Mouse (Mus musculus): ENCODE data around the gene Hspa12a. TPM values are rescaled to one million over a fixed set of nuclear protein-coding genes. Genes with fewer than 3 reads are reported as not detected.

Hspa12a gene
- polyA plus RNA-seq, 1 experiment from 2014 or later = 5.1 TPM

DNA sequence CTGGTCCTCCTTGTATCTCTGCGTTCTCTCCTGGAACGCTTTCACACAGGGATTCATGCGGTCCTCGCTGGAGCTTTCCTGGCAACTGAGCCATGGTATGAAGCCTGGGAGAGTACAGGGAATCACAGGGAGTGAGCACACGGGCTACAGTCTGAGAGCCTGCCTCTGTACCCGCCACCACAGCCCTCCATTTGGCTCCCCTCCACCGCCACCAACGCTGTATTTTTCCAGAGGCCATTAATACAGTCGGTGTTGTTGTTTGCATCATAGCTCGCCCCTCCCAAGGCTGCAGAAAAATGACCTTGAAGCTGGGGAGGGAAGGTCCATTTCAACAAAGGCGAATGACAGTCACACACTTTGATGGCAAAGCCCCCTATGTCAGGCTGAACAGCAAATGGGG lies 154.3 kb downstream of the Hspa12a start:
- H3K27ac ChIP-seq = no peak overlapping the region
- 0 out of 2 replicates have a peak, but pooled peaks cover 6% of the 10 kb centered on the region for H3K27me3 ChIP-seq
- no peaks in the 10 kb centered on the region for H3K9me3 ChIP-seq
- H3K9ac ChIP-seq (replicated peaks) = no peak overlapping the region
- H3K4me3 ChIP-seq (replicated peaks) = no peak overlapping the region
- H3K4me1 ChIP-seq (replicated peaks) = peaks cover 3% of the 10 kb centered on the region
- ATAC-seq (ENCODE audit: insufficient number of reproducible peaks, insufficient read depth, low FRiP score, low TSS enrichment, low read depth) = no peak
- no peak overlapping the region for H3K4me2 ChIP-seq
- no peaks in the 10 kb centered on the region for H3K36me3 ChIP-seq
- WGBS = 77% methylated on average over 11 of the region's 11 CpGs

- Histone ChIP-seq H3K9ac (replicated peaks) (no peak overlapping the region), H3K27me3 (0 out of 2 replicates have a peak, but pooled peaks cover 3% of the 10 kb centered on the region), H3K4me2 (no peak overlapping the region), H3K9me3 (no peaks in the 10 kb centered on the region), H3K4me1 (replicated peaks) (no peaks in the 10 kb centered on the region), H3K4me3 (replicated peaks) (no peak overlapping the region), H3K36me3 (no peaks in the 10 kb centered on the region), H3K27ac (no peak overlapping the region)
- 55% methylated on average over 7 of the region's 7 CpGs for WGBS
- no peak for ATAC-seq (ENCODE audit: insufficient number of reproducible peaks, insufficient read depth, low FRiP score, low TSS enrichment, low read depth)
Measured at GRCm38 (mm10) chr19:58783938-58784337, 159.5 kb downstream of the Hspa12a start.

DNA sequence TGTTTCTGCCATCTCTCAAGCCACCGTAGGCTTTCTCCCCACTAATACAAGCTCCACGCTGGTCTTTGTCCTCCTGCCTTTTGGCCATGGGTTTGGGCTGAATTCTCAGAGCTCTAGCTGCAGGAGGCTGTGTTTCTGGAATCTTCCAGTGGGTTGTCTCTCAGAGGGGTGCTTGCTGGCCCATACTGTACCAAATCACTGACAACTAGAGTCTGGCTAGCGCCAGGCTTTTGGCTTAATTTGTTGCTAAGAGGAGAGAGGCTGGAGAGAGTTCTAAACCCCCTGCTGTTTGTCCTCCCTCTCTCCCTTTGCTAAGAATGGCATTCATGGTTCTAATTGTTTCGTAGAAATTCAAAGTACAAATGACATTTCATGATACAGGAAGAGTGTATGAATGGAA lies 161.9 kb downstream of the Hspa12a start:
- ATAC-seq (ENCODE audit: insufficient number of reproducible peaks, insufficient read depth, low FRiP score, low TSS enrichment, low read depth) = no peak
- WGBS = 75% methylated on average over 4 of the region's 4 CpGs
- H3K4me2 ChIP-seq = no peak overlapping the region

DNA sequence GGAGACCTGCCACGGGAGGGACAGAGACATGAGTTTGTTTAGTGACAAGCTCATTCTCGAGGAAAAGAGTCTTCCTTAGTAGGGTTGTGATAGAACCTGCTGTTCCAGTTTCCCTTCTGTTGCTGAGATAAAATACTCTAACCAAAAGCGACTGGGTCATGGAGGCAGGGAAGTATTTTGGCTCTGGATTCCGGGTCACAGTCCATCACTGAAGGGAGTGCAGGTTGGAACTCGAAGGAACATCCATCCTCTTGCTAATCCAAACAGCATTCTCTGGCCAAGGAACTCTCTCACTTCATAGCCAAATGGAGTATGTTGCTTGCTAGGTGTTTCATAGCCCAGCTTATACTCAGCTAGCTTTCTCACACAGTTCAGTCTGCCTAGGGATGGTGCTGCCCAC lies 167.0 kb downstream of the Hspa12a start:
- no peak for ATAC-seq (ENCODE audit: insufficient number of reproducible peaks, insufficient read depth, low FRiP score, low TSS enrichment, low read depth)
- no peak overlapping the region for H3K4me3 ChIP-seq (replicated peaks)
- no peaks in the 10 kb centered on the region for H3K9me3 ChIP-seq
- H3K9ac ChIP-seq (replicated peaks) = no peak overlapping the region
- H3K27ac ChIP-seq = no peak overlapping the region
- no peaks in the 10 kb centered on the region for H3K36me3 ChIP-seq
- WGBS = 74% methylated on average over 5 of the region's 5 CpGs
- no peaks in the 10 kb centered on the region for H3K27me3 ChIP-seq
- H3K4me1 ChIP-seq (replicated peaks) = no peaks in the 10 kb centered on the region
- no peak overlapping the region for H3K4me2 ChIP-seq

More for the DNA sequence above, 161.9 kb downstream of the Hspa12a start:
- H3K4me1 ChIP-seq (replicated peaks) = no peaks in the 10 kb centered on the region
- no peak overlapping the region for H3K9ac ChIP-seq (replicated peaks)
- H3K36me3 ChIP-seq = no peaks in the 10 kb centered on the region
- H3K9me3 ChIP-seq = no peaks in the 10 kb centered on the region
- H3K27ac ChIP-seq = no peak overlapping the region
- H3K27me3 ChIP-seq = no peaks in the 10 kb centered on the region
- H3K4me3 ChIP-seq (replicated peaks) = no peak overlapping the region

GRCm38 (mm10) chr19:58767329-58767728 lies 176.1 kb downstream of the Hspa12a start:
- no peak for ATAC-seq (ENCODE audit: insufficient number of reproducible peaks, insufficient read depth, low FRiP score, low TSS enrichment, low read depth)
- Histone ChIP-seq H3K9me3 (no peaks in the 10 kb centered on the region), H3K27ac (no peak overlapping the region), H3K36me3 (no peaks in the 10 kb centered on the region), H3K9ac (replicated peaks) (no peak overlapping the region), H3K4me1 (replicated peaks) (peaks cover 26% of the 10 kb centered on the region; the same call in 1 of the 2 replicates), H3K27me3 (no peaks in the 10 kb centered on the region), H3K4me2 (no peak overlapping the region), H3K4me3 (replicated peaks) (no peak overlapping the region)
- 93% methylated on average over 6 of the region's 6 CpGs for WGBS

- Histone ChIP-seq H3K27me3 (no peaks in the 10 kb centered on the region), H3K4me3 (replicated peaks) (no peak overlapping the region), H3K36me3 (no peaks in the 10 kb centered on the region), H3K4me1 (replicated peaks) (peaks cover 26% of the 10 kb centered on the region; the same call in 1 of the 2 replicates), H3K9ac (replicated peaks) (peak overlapping the region; percentile 40; the same call in 1 of the 2 replicates), H3K27ac (no peak overlapping the region), H3K9me3 (no peaks in the 10 kb centered on the region), H3K4me2 (peak overlapping the region; percentile 39)
- WGBS = 10% methylated on average over 12 of the region's 12 CpGs
- peak; percentile 74 for ATAC-seq (ENCODE audit: insufficient number of reproducible peaks, insufficient read depth, low FRiP score, low TSS enrichment, low read depth)
Measured at GRCm38 (mm10) chr19:58762848-58763541, 180.5 kb downstream of the Hspa12a start.

- WGBS = 15% methylated on average over 6 of the region's 6 CpGs
- no peak overlapping the region for H3K9ac ChIP-seq (replicated peaks)
- no peaks in the 10 kb centered on the region for H3K36me3 ChIP-seq
- H3K4me1 ChIP-seq (replicated peaks) = peaks cover 25% of the 10 kb centered on the region; the same call in 1 of the 2 replicates
- H3K27ac ChIP-seq = no peak overlapping the region
- no peaks in the 10 kb centered on the region for H3K9me3 ChIP-seq
- H3K4me3 ChIP-seq (replicated peaks) = no peak overlapping the region
- H3K27me3 ChIP-seq = no peaks in the 10 kb centered on the region
- H3K4me2 ChIP-seq = no peak overlapping the region
- 0 out of 2 replicates have a peak, but pooled peaks have one; percentile 66 for ATAC-seq (ENCODE audit: insufficient number of reproducible peaks, insufficient read depth, low FRiP score, low TSS enrichment, low read depth)
Measured at GRCm38 (mm10) chr19:58762316-58762715, 181.1 kb downstream of the Hspa12a start.

GRCm38 (mm10) chr19:58759423-58759822 lies 184.0 kb downstream of the Hspa12a start, which contains the start of gene Pnliprp2:
Gene Pnliprp2 (plus strand): TSS chr19:58759719.
- 59% methylated on average over 9 of the region's 9 CpGs for WGBS
- Histone ChIP-seq H3K36me3 (no peaks in the 10 kb centered on the region), H3K4me1 (replicated peaks) (peaks cover 12% of the 10 kb centered on the region; the same call in 1 of the 2 replicates), H3K27ac (no peak within 1 kb of the TSS), H3K4me2 (no peak within 1 kb of the TSS), H3K4me3 (replicated peaks) (no peak within 1 kb of the TSS), H3K9me3 (peaks cover 4% of the 10 kb centered on the region), H3K27me3 (no peaks in the 10 kb centered on the region), H3K9ac (replicated peaks) (no peak within 1 kb of the TSS)
- ATAC-seq (ENCODE audit: insufficient number of reproducible peaks, insufficient read depth, low FRiP score, low TSS enrichment, low read depth) = no peak

- 90% methylated on average over 4 of the region's 4 CpGs for WGBS
- no peak overlapping the region for H3K4me2 ChIP-seq
Measured at GRCm38 (mm10) chr19:58758871-58759270, 184.6 kb downstream of the Hspa12a start.

GRCm38 (mm10) chr19:58751504-58751903 lies 191.9 kb downstream of the Hspa12a start:
- Histone ChIP-seq H3K4me2 (no peak overlapping the region), H3K27ac (no peak overlapping the region), H3K27me3 (no peaks in the 10 kb centered on the region), H3K9ac (replicated peaks) (no peak overlapping the region), H3K9me3 (peaks cover 9% of the 10 kb centered on the region), H3K4me3 (replicated peaks) (no peak overlapping the region), H3K36me3 (no peaks in the 10 kb centered on the region), H3K4me1 (replicated peaks) (no peaks in the 10 kb centered on the region)
- ATAC-seq (ENCODE audit: insufficient number of reproducible peaks, insufficient read depth, low FRiP score, low TSS enrichment, low read depth) = no peak
- 72% methylated on average over 2 of the region's 2 CpGs for WGBS

More at GRCm38 (mm10) chr19:58758871-58759270, 184.6 kb downstream of the Hspa12a start:
- Histone ChIP-seq H3K36me3 (no peaks in the 10 kb centered on the region), H3K9me3 (peaks cover 9% of the 10 kb centered on the region), H3K4me3 (replicated peaks) (no peak overlapping the region), H3K4me1 (replicated peaks) (peaks cover 8% of the 10 kb centered on the region; the same call in 1 of the 2 replicates), H3K9ac (replicated peaks) (no peak overlapping the region), H3K27me3 (no peaks in the 10 kb centered on the region), H3K27ac (no peak overlapping the region)
- ATAC-seq (ENCODE audit: insufficient number of reproducible peaks, insufficient read depth, low FRiP score, low TSS enrichment, low read depth) = no peak

GRCm38 (mm10) chr19:58750822-58751221 lies 192.6 kb downstream of the Hspa12a start:
- no peak for ATAC-seq (ENCODE audit: insufficient number of reproducible peaks, insufficient read depth, low FRiP score, low TSS enrichment, low read depth)
- no peak overlapping the region for H3K9ac ChIP-seq (replicated peaks)
- peaks cover 9% of the 10 kb centered on the region for H3K9me3 ChIP-seq
- no peak overlapping the region for H3K4me2 ChIP-seq
- 89% methylated on average over 2 of the region's 2 CpGs for WGBS
- H3K36me3 ChIP-seq = no peaks in the 10 kb centered on the region
- no peak overlapping the region for H3K4me3 ChIP-seq (replicated peaks)
- H3K27ac ChIP-seq = no peak overlapping the region
- H3K4me1 ChIP-seq (replicated peaks) = no peaks in the 10 kb centered on the region
- H3K27me3 ChIP-seq = no peaks in the 10 kb centered on the region
